In the genomic region with DNA sequence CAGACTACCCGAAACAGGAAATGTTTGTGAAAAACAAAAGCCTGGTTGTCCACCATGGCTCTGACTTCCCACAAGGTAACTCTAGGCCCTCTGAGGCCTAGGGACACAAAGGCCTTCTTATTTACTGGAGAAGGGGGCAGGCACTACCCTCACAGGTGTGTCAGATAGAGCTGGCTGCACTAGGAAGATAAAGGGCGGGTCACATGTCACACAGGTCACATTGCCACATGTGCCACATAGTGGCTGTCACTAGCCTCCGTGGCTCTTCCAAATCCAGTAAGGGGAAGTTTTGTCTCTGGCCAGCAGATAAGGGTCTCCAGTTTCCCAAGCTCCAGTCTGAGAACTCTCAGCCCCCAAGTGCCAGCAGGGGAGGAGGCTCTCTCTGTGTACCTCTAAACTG, we compare ENCODE assay signal across 16 mouse cellular contexts. TPM values are rescaled to one million over a fixed set of nuclear protein-coding genes. Genes with fewer than 3 reads are reported as not detected.
DNase-seq lines count a peak whose midpoint lies in the region; ATAC-seq and TF ChIP-seq lines count a peak whose summit lies in the region.
"Had no signal": no experiment of that assay in that cellular context is flagged by ENCODE, and none has a peak within 500 bp of the region (broad histone marks: within the 10 kb centered on the region; RNA-seq: fewer than 3 reads in every experiment).

No protein-coding gene starts in this region.

- peak; percentile 74 for ATAC-seq in intestine, postnatal 0 days
- ATAC-seq in liver, postnatal 0 days: peak; percentile 64
- ATAC-seq: inflammation-experienced regulatory T-cells, adult 6 months had no signal

- H3K9ac ChIP-seq in MEL (ENCODE audit: control insufficient read depth, low read depth, low read length, poor library complexity, severe bottlenecking): 0 out of 2 replicates have a peak overlapping the region, but pooled peaks have one; percentile 1
- H3K9ac ChIP-seq in intestine, postnatal 0 days (ENCODE audit: low read depth, low read length): no peak overlapping the region
- H3K9ac ChIP-seq in liver, postnatal 0 days (replicated peaks): no peak overlapping the region
- H3K9ac ChIP-seq: midbrain, embryonic 12.5 days; neural tube, embryonic 15.5 days had no signal

- TF ChIP-seq RAD21 in MEL (IDR thresholded peaks at IDR 0.05; ENCODE audit: low read depth, low read length): no peak

- no peaks in the 10 kb centered on the region for H3K79me2 ChIP-seq in MEL (ENCODE audit: control insufficient read depth, insufficient read depth, low read length, poor library complexity)

- H3K4me3 ChIP-seq in MEL (ENCODE audit: control insufficient read depth in 1 of 2, insufficient read depth in 1 of 2, low read depth in 2 of 2, low read length in 2 of 2): peak overlapping the region; percentile 2 to 12; a peak in 2 of 4 replicates
- no peak overlapping the region for H3K4me3 ChIP-seq in intestine, postnatal 0 days (ENCODE audit: low read depth, low read length)
- no peak overlapping the region for H3K4me3 ChIP-seq in liver, postnatal 0 days (ENCODE audit: low read depth, low read length)
- H3K4me3 ChIP-seq: forebrain, embryonic 10.5 days; gastrocnemius, adult 2 months; midbrain, embryonic 12.5 days; myocyte; neural tube, embryonic 15.5 days had no signal

- H3K4me1 ChIP-seq in MEL (ENCODE audit: control insufficient read depth in 1 of 2, insufficient read depth in 2 of 2, low read length in 2 of 2): peaks cover 3 to 21% of the 10 kb centered on the region in 2 experiments
- H3K4me1 ChIP-seq in intestine, postnatal 0 days (replicated peaks; ENCODE audit: control insufficient read depth, insufficient read depth, low read length): no peaks in the 10 kb centered on the region
- peaks cover 6% of the 10 kb centered on the region for H3K4me1 ChIP-seq in liver, postnatal 0 days (ENCODE audit: insufficient read depth)

- TF ChIP-seq POLR2A in MEL (IDR thresholded peaks at IDR 0.05; ENCODE audit: control insufficient read depth in 1 of 2, insufficient read depth in 1 of 2, low read depth in 1 of 2, low read length in 2 of 2, poor library complexity in 1 of 2): no peak

- H3K36me3 ChIP-seq in MEL (ENCODE audit: control insufficient read depth in 1 of 2, insufficient read depth in 2 of 2, low read length in 2 of 2): peaks cover 2 to 11% of the 10 kb centered on the region in 2 experiments; a peak in 3 of 4 replicates
- peaks cover 6% of the 10 kb centered on the region; the same call in 1 of the 2 replicates for H3K36me3 ChIP-seq in intestine, postnatal 0 days (ENCODE audit: control insufficient read depth, insufficient read depth)
- H3K36me3 ChIP-seq in liver, postnatal 0 days (replicated peaks; ENCODE audit: insufficient read depth, low read length): peaks cover 12% of the 10 kb centered on the region

- no peaks in the 10 kb centered on the region for H3K9me3 ChIP-seq in MEL (replicated peaks; ENCODE audit: insufficient read depth, low read length)
- no peaks in the 10 kb centered on the region for H3K9me3 ChIP-seq in intestine, postnatal 0 days (ENCODE audit: control insufficient read depth)
- no peaks in the 10 kb centered on the region for H3K9me3 ChIP-seq in liver, postnatal 0 days (ENCODE audit: low read length)
- H3K9me3 ChIP-seq: forebrain, embryonic 10.5 days; midbrain, embryonic 12.5 days; neural tube, embryonic 15.5 days had no signal

- DNase-seq in MEL (ENCODE audit: low read depth, low spot score): peak; percentile 76
- DNase-seq in c-Kit-positive CD71-positive TER-119-negative erythroid progenitor cells, embryonic 14.5 days (ENCODE audit: low read depth): peak; percentile 61
- DNase-seq in liver, postnatal 0 days: no peak
- DNase-seq in ovary, adult 18-20 months (ENCODE audit: low spot score): no peak
- no peak for DNase-seq in thymus, adult 18-20 months
- no peak for DNase-seq in layer of hippocampus, postnatal 36 days
- DNase-seq: cerebellum, postnatal 36 days; gastrocnemius, adult 2 months; retina, postnatal 1 day had no signal

- no peak overlapping the region for H3K4me2 ChIP-seq in intestine, postnatal 0 days (replicated peaks; ENCODE audit: low read depth)
- no peak overlapping the region for H3K4me2 ChIP-seq in liver, postnatal 0 days (ENCODE audit: low read depth, low read length)
- H3K4me2 ChIP-seq: midbrain, embryonic 12.5 days; neural tube, embryonic 15.5 days had no signal

- TF ChIP-seq CTCF in MEL (IDR thresholded peaks at IDR 0.05 in 2 of 3, conservative IDR thresholded peaks at IDR 0.05 in 1 of 3; ENCODE audit: control insufficient read depth in 1 of 3, insufficient read depth in 1 of 3, low read depth in 2 of 3, low read length in 3 of 3, poor library complexity in 1 of 3, severe bottlenecking in 1 of 3): no peak
- no peak for TF ChIP-seq CTCF in intestine, postnatal 0 days (IDR thresholded peaks at IDR 0.05; ENCODE audit: low read depth)
- TF ChIP-seq CTCF in liver, postnatal 0 days (IDR thresholded peaks at IDR 0.05; ENCODE audit: low read depth): no peak

- peak; percentile 46 to 80; a peak in 2 of 4 replicates for TF ChIP-seq EP300 in MEL (IDR thresholded peaks at IDR 0.05; ENCODE audit: low read depth in 1 of 2, low read length in 2 of 2)
- 0 out of 2 replicates have a peak, but pooled peaks have one; percentile 20 for TF ChIP-seq EP300 in liver, postnatal 0 days (IDR thresholded peaks at IDR 0.05; ENCODE audit: low read depth)

- H3K27me3 ChIP-seq in MEL (ENCODE audit: control insufficient read depth in 1 of 2, insufficient read depth in 2 of 2, low read length in 2 of 2): no peaks in the 10 kb centered on the region
- no peaks in the 10 kb centered on the region for H3K27me3 ChIP-seq in intestine, postnatal 0 days (replicated peaks; ENCODE audit: control insufficient read depth, insufficient read depth, low read length)
- H3K27me3 ChIP-seq in liver, postnatal 0 days (ENCODE audit: insufficient read depth, low read length): no peaks in the 10 kb centered on the region
- H3K27me3 ChIP-seq: midbrain, embryonic 12.5 days; neural tube, embryonic 15.5 days had no signal

- WGBS in intestine, postnatal 0 days: 49% methylated on average over 3 of the region's 3 CpGs
- WGBS in liver, postnatal 0 days (ENCODE audit: insufficient replicate concordance): 48% methylated on average over 3 of the region's 3 CpGs

- peak overlapping the region; percentile 40; the same call in 1 of the 2 replicates for H3K27ac ChIP-seq in MEL (ENCODE audit: control insufficient read depth, low read depth, low read length)
- no peak overlapping the region for H3K27ac ChIP-seq in intestine, postnatal 0 days (ENCODE audit: low read depth, low read length)
- H3K27ac ChIP-seq in liver, postnatal 0 days (ENCODE audit: low read depth): no peak overlapping the region
- H3K27ac ChIP-seq: forebrain, embryonic 10.5 days; gastrocnemius, adult 2 months; kidney, postnatal 0 days; midbrain, embryonic 12.5 days; neural tube, embryonic 15.5 days had no signal

TF ChIP-seq in MEL, 35 proteins besides CTCF, POLR2A, EP300 and RAD21:
- TF ChIP-seq MXI1 (IDR thresholded peaks at IDR 0.05; ENCODE audit: low read depth, low read length): peak; percentile 89
- peak; percentile 72 for TF ChIP-seq MAX (IDR thresholded peaks at IDR 0.05; ENCODE audit: low read length)
- TF ChIP-seq GATA1 (IDR thresholded peaks at IDR 0.05; ENCODE audit: low read depth, low read length): peak; percentile 77
- peak; percentile 82 for TF ChIP-seq TAL1 (IDR thresholded peaks at IDR 0.05; ENCODE audit: low read length)
- TF ChIP-seq ETS1 (IDR thresholded peaks at IDR 0.05; ENCODE audit: low read depth, low read length): peak; percentile 73
- peak; percentile 58; the same call in 1 of the 2 replicates for TF ChIP-seq MYC (IDR thresholded peaks at IDR 0.05; ENCODE audit: low read depth, low read length)
- no peak for TF ChIP-seq ZMIZ1 (IDR thresholded peaks at IDR 0.05; ENCODE audit: low read depth, low read length)
- peak; percentile 69; the same call in 1 of the 2 replicates for TF ChIP-seq SIN3A (IDR thresholded peaks at IDR 0.05; ENCODE audit: low read length)
- peak; percentile 26 to 85; a peak in 2 of 4 replicates for TF ChIP-seq USF2 (IDR thresholded peaks at IDR 0.05; ENCODE audit: borderline replicate concordance in 1 of 2, insufficient read depth in 1 of 2, low read depth in 1 of 2, low read length in 2 of 2)
- peak; percentile 93 for TF ChIP-seq USF1 (IDR thresholded peaks at IDR 0.05; ENCODE audit: low read depth, low read length)
- no peak for TF ChIP-seq KAT2A (conservative IDR thresholded peaks at IDR 0.05; ENCODE audit: low read depth, low read length)
- peak; percentile 85 for TF ChIP-seq TCF12 (IDR thresholded peaks at IDR 0.05; ENCODE audit: low read depth, low read length)
- TF ChIP-seq BHLHE40 (IDR thresholded peaks at IDR 0.05; ENCODE audit: borderline replicate concordance, low read depth, low read length): peak; percentile 81; the same call in 1 of the 2 replicates
- TF ChIP-seq POLR2AphosphoS2 (IDR thresholded peaks at IDR 0.05; ENCODE audit: low read length): no peak

RNA-seq across cellular contexts. Expression of a gene that starts 31.8 kb away (rescaled TPM):
- 11.9 and 17.0 TPM in 2 replicates for total RNA-seq in MEL (2012; rRNA removed)
- polyA plus RNA-seq in MEL (2012; ENCODE audit: insufficient read depth in 1 of 2, insufficient read length in 2 of 2, low read depth in 1 of 2, low replicate concordance in 2 of 2, missing spikeins in 1 of 2): 10 to 100 TPM in 1 of 2 experiments, not detected in 1; 17.7 TPM
- 35.6 and 36.0 TPM in 2 replicates for polyA plus RNA-seq in intestine, postnatal 0 days (2015; fragmentation: Nextera tagmentation; extraction: Ambion mirVana)
- polyA plus RNA-seq in liver, postnatal 0 days (2015; fragmentation: Nextera tagmentation; extraction: Ambion mirVana): 16.8 and 19.4 TPM in 2 replicates
- 10 to 100 TPM; 27.8 to 28.5 TPM for total RNA-seq in layer of hippocampus, postnatal 36 days (2021)

RNA-seq across cellular contexts. Expression of a gene that starts 33.6 kb away (rescaled TPM):
- 53.2 and 57.7 TPM in 2 replicates for total RNA-seq in MEL (2012; rRNA removed)
- 10 to 100 TPM in 1 of 2 experiments, not detected in 1; 69.6 TPM for polyA plus RNA-seq in MEL (2012; ENCODE audit: insufficient read depth in 1 of 2, insufficient read length in 2 of 2, low read depth in 1 of 2, low replicate concordance in 2 of 2, missing spikeins in 1 of 2)
- 57.4 and 66.2 TPM in 2 replicates for polyA plus RNA-seq in intestine, postnatal 0 days (2015; fragmentation: Nextera tagmentation; extraction: Ambion mirVana)
- polyA plus RNA-seq in liver, postnatal 0 days (2015; fragmentation: Nextera tagmentation; extraction: Ambion mirVana): 29.5 TPM in 2 replicates
- total RNA-seq in layer of hippocampus, postnatal 36 days (2021): 10 to 100 TPM; 55.1 to 59.2 TPM

Comparison
In these comparisons a context has a peak if more than half of its experiments do, and no peak if none do; other contexts are left out.
1. DNase-seq: peak in MEL (single experiment) and c-Kit-positive CD71-positive TER-119-negative erythroid progenitor cells, embryonic 14.5 days (single experiment); none in liver, postnatal 0 days (single experiment), ovary, adult 18-20 months (single experiment), thymus, adult 18-20 months (0 of 2) and layer of hippocampus, postnatal 36 days (0 of 2).
2. H3K4me3 ChIP-seq: peak in MEL (2 of 2); none in intestine, postnatal 0 days (single experiment) and liver, postnatal 0 days (single experiment).